Mouse (Mus musculus): Measurements from ENCODE around the gene Rho. TPM values are rescaled to one million over a fixed set of nuclear protein-coding genes. Genes with fewer than 3 reads are reported as not detected.

The Rho gene
- polyA plus RNA-seq, 1 experiment from 2014 or later = 0.08 TPM

DNA sequence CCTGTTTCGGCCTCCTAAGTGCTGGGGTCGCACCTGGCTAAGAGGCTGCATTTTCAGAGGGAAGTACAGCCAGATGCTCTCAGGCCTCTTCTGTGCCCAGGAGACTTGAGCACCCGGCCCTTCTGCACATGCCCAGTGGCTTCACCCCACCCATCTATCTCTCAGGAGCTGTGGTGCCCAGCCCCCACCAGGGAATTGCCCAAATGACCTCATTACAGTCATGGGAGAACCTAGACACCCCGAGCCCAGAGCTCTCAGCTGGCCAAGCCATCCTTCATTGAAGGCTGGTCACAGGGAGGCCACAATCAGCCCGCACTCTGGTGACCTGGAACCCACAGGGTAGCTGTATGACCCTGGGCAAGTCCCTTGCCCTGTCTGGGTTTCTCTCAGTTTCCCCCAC, 57.5 kb downstream of the Rho start:
- Histone ChIP-seq H3K27ac (no peak overlapping the region), H3K36me3 (replicated peaks; ENCODE audit: control insufficient read depth, insufficient read depth) (no peaks in the 10 kb centered on the region), H3K9me3 (ENCODE audit: control insufficient read depth, low read length) (no peaks in the 10 kb centered on the region), H3K4me1 (replicated peaks; ENCODE audit: control insufficient read depth, insufficient read depth, low read length) (peaks cover 13% of the 10 kb centered on the region), H3K4me2 (replicated peaks) (no peak overlapping the region), H3K9ac (no peak overlapping the region), H3K27me3 (ENCODE audit: control insufficient read depth, insufficient read depth, low read length) (peaks cover 26% of the 10 kb centered on the region), H3K4me3 (replicated peaks; ENCODE audit: low read length) (no peak overlapping the region)
- ATAC-seq (ENCODE audit: low FRiP score) = no peak
- WGBS = 74% methylated on average over 5 of the region's 5 CpGs
- no peak for DNase-seq (ENCODE audit: low spot score)

DNA sequence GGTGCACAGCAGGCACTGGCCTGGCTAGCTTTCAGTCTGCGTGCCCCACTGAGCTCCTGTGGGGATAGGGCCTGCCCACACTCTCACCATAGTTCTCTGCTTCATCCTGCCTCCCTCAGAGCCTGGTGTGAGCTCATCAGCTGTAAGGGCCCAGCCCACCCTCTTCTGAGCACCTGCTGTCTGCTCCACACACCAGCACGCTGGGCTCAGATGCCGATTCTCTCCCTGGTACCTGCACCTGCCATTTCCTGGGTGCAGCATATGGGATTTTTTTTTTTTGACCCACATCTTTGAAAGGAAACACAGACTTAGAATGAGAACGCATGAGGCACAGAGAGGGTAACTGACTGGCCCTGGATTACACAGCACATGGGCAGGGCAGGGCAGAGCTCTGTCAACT, 58.1 kb downstream of the Rho start:
- Histone ChIP-seq H3K27ac (no peak overlapping the region), H3K4me3 (replicated peaks; ENCODE audit: low read length) (no peak overlapping the region), H3K4me2 (replicated peaks) (0 out of 2 replicates have a peak overlapping the region, but pooled peaks have one; percentile 84), H3K9ac (no peak overlapping the region), H3K27me3 (ENCODE audit: control insufficient read depth, insufficient read depth, low read length) (peaks cover 31% of the 10 kb centered on the region), H3K36me3 (replicated peaks; ENCODE audit: control insufficient read depth, insufficient read depth) (no peaks in the 10 kb centered on the region), H3K4me1 (replicated peaks; ENCODE audit: control insufficient read depth, insufficient read depth, low read length) (peaks cover 19% of the 10 kb centered on the region), H3K9me3 (ENCODE audit: control insufficient read depth, low read length) (no peaks in the 10 kb centered on the region)
- DNase-seq (ENCODE audit: low spot score) (no peak), ATAC-seq (ENCODE audit: low FRiP score) (no peak)
- 55% methylated on average over 4 of the region's 4 CpGs for WGBS

Other genes with a start within 250 kb of the Rho start
- gene Tmem40, start 169.3 kb upstream of the Rho start, polyA plus RNA-seq (2014; fragmentation: Nextera tagmentation; extraction: Ambion mirVana) = 1.4 and 1.8 TPM in 2 replicates
- 10.6 and 11.1 TPM in 2 replicates for gene Cand2, start 157.2 kb upstream of the Rho start, polyA plus RNA-seq (2014; fragmentation: Nextera tagmentation; extraction: Ambion mirVana)
- 1,053 and 1,238 TPM in 2 replicates for gene Rpl32, start 123.0 kb upstream of the Rho start, polyA plus RNA-seq (2014; fragmentation: Nextera tagmentation; extraction: Ambion mirVana)
- 2.1 and 3.1 TPM in 2 replicates for gene Efcab12, start 93.3 kb upstream of the Rho start, polyA plus RNA-seq (2014; fragmentation: Nextera tagmentation; extraction: Ambion mirVana)
- 7.1 and 8.4 TPM in 2 replicates for gene Mbd4, start 78.4 kb upstream of the Rho start, polyA plus RNA-seq (2014; fragmentation: Nextera tagmentation; extraction: Ambion mirVana)
- gene Ift122, start 78.3 kb upstream of the Rho start, polyA plus RNA-seq (2014; fragmentation: Nextera tagmentation; extraction: Ambion mirVana) = 26.2 and 28.5 TPM in 2 replicates
- not detected in 2 replicates for gene H1foo, start 13.2 kb downstream of the Rho start, polyA plus RNA-seq (2014; fragmentation: Nextera tagmentation; extraction: Ambion mirVana)
- gene Plxnd1, start 63.3 kb downstream of the Rho start, polyA plus RNA-seq (2014; fragmentation: Nextera tagmentation; extraction: Ambion mirVana) = 11.6 and 14.7 TPM in 2 replicates